Mouse (Mus musculus): ENCODE measurements at regions not wholly inside any gene's neighbourhood (a gene's known extent, or its start where the extent isn't known, plus 50 kb on each side); places are given as distances from the start of the nearest gene placed in this dataset.

DNA sequence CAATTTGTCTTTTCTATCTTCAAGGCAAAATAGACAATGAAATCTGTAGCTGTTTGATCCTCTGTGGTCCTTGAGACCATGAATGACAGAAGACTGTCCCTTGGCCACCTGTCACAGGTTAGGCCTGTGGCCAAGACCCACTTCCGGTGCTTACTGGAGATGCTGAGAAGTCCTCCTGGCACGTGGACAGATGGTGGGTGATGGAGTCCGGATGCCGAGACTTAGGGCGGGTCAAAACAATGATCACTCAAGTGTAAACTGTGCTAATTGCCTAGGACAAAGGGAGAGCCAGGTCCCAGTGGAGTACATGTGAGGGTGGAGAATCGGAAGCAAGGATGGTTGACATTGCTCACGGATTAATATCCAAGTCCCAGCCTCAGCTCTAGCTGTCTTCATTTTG is 117.7 kb upstream of the Ntf3 start:
- no peak for TF ChIP-seq CTCF (IDR thresholded peaks at IDR 0.05; ENCODE audit: control insufficient read depth, insufficient read depth, low read length)
- TF ChIP-seq POLR2A (IDR thresholded peaks at IDR 0.05; ENCODE audit: borderline replicate concordance, control insufficient read depth, low read depth, low read length), result no peak
